Mouse (Mus musculus): Measurements from ENCODE around the gene Zbtb32. TPM values are rescaled to one million over a fixed set of nuclear protein-coding genes. Genes with fewer than 3 reads are reported as not detected.
A peak's percentile ranks its signal among the peaks of the same experiment; 100 is the strongest.

Zbtb32 gene
- total RNA-seq, 1 experiment: 20.8 TPM

GRCm38 (mm10) chr7:30594510-30595024 is 4.1 kb downstream of the Zbtb32 start:
- no peak overlapping the region for H3K9ac ChIP-seq (ENCODE audit: insufficient read depth, low read depth, low read length, poor library complexity, severe bottlenecking)
- H3K36me3 ChIP-seq (ENCODE audit: control insufficient read depth, insufficient read depth, low read length, poor library complexity, severe bottlenecking): no peaks in the 10 kb centered on the region
- in situ Hi-C loops (cut with MboI; ENCODE audit: low sequenced_read_pairs in 2 of 2, unreplicated experiment in 2 of 2): no loop called here
- H3K4me3 ChIP-seq (ENCODE audit: insufficient read depth in 1 of 2, low read depth in 1 of 2, low read length in 2 of 2, poor library complexity in 1 of 2, severe bottlenecking in 1 of 2): no peak overlapping the region
- H3K4me1 ChIP-seq (ENCODE audit: control insufficient read depth in 2 of 2, insufficient read depth in 2 of 2, low read length in 2 of 2, poor library complexity in 1 of 2): peaks cover 0 to 24% of the 10 kb centered on the region in 2 experiments
- H3K9me3 ChIP-seq (ENCODE audit: control insufficient read depth, insufficient read depth, low read depth, low read length): no peaks in the 10 kb centered on the region
- TF ChIP-seq MAFK (IDR thresholded peaks at IDR 0.05; ENCODE audit: insufficient read depth, low read depth, low read length) (no peak), ZC3H11A (IDR thresholded peaks at IDR 0.05; ENCODE audit: borderline replicate concordance, low read depth, low read length) (no peak)
- DNase-seq (ENCODE audit: low read depth, low spot score): no peak
- H3K27ac ChIP-seq (ENCODE audit: insufficient read depth, low read depth, low read length, poor library complexity, severe bottlenecking): no peak overlapping the region

GRCm38 (mm10) chr7:30593579-30594509 is 4.9 kb downstream of the Zbtb32 start:
- TF ChIP-seq HCFC1 (IDR thresholded peaks at IDR 0.05; ENCODE audit: borderline replicate concordance, insufficient read depth, low read length) (no peak), ZC3H11A (IDR thresholded peaks at IDR 0.05; ENCODE audit: borderline replicate concordance, low read depth, low read length) (no peak), ZNF384 (IDR thresholded peaks at IDR 0.05; ENCODE audit: low read depth, low read length) (no peak), CHD2 (IDR thresholded peaks at IDR 0.05; ENCODE audit: low read depth, low read length) (no peak), MAFK (IDR thresholded peaks at IDR 0.05; ENCODE audit: insufficient read depth, low read depth, low read length) (no peak)
- Histone ChIP-seq H3K9ac (ENCODE audit: insufficient read depth, low read depth, low read length, poor library complexity, severe bottlenecking) (no peak overlapping the region), H3K36me3 (ENCODE audit: control insufficient read depth, insufficient read depth, low read length, poor library complexity, severe bottlenecking) (no peaks in the 10 kb centered on the region), H3K4me3 (ENCODE audit: insufficient read depth in 1 of 2, low read depth in 1 of 2, low read length in 2 of 2, poor library complexity in 1 of 2, severe bottlenecking in 1 of 2) (no peak overlapping the region), H3K9me3 (ENCODE audit: control insufficient read depth, insufficient read depth, low read depth, low read length) (no peaks in the 10 kb centered on the region), H3K27ac (ENCODE audit: insufficient read depth, low read depth, low read length, poor library complexity, severe bottlenecking) (no peak overlapping the region), H3K4me1 (ENCODE audit: control insufficient read depth in 2 of 2, insufficient read depth in 2 of 2, low read length in 2 of 2, poor library complexity in 1 of 2) (peaks cover 0 to 24% of the 10 kb centered on the region in 2 experiments; a peak in 3 of 4 replicates)
- in situ Hi-C loops (cut with MboI; ENCODE audit: low sequenced_read_pairs in 2 of 2, unreplicated experiment in 2 of 2): no loop called here
- no peak for DNase-seq (ENCODE audit: low read depth, low spot score)

- Histone ChIP-seq H3K36me3 (ENCODE audit: control insufficient read depth, insufficient read depth, low read length, poor library complexity, severe bottlenecking) (no peaks in the 10 kb centered on the region), H3K4me3 (ENCODE audit: insufficient read depth in 1 of 2, low read depth in 1 of 2, low read length in 2 of 2, poor library complexity in 1 of 2, severe bottlenecking in 1 of 2) (0 out of 4 replicates have a peak overlapping the region, but pooled peaks of 1 of the 2 experiments have one; percentile 10), H3K4me1 (ENCODE audit: control insufficient read depth in 2 of 2, insufficient read depth in 2 of 2, low read length in 2 of 2, poor library complexity in 1 of 2) (peaks cover 0 to 24% of the 10 kb centered on the region in 2 experiments; a peak in 3 of 4 replicates), H3K27ac (ENCODE audit: insufficient read depth, low read depth, low read length, poor library complexity, severe bottlenecking) (no peak overlapping the region), H3K9me3 (ENCODE audit: control insufficient read depth, insufficient read depth, low read depth, low read length) (no peaks in the 10 kb centered on the region), H3K9ac (ENCODE audit: insufficient read depth, low read depth, low read length, poor library complexity, severe bottlenecking) (no peak overlapping the region)
- TF ChIP-seq MAFK (IDR thresholded peaks at IDR 0.05; ENCODE audit: insufficient read depth, low read depth, low read length) (no peak), HCFC1 (IDR thresholded peaks at IDR 0.05; ENCODE audit: borderline replicate concordance, insufficient read depth, low read length) (no peak), ZNF384 (IDR thresholded peaks at IDR 0.05; ENCODE audit: low read depth, low read length) (no peak), CHD2 (IDR thresholded peaks at IDR 0.05; ENCODE audit: low read depth, low read length) (no peak), ZC3H11A (IDR thresholded peaks at IDR 0.05; ENCODE audit: borderline replicate concordance, low read depth, low read length) (no peak)
- in situ Hi-C loops (cut with MboI; ENCODE audit: low sequenced_read_pairs in 2 of 2, unreplicated experiment in 2 of 2): no loop called here
- DNase-seq (ENCODE audit: low read depth, low spot score): no peak
Measured at GRCm38 (mm10) chr7:30592772-30593423, 5.8 kb downstream of the Zbtb32 start.

GRCm38 (mm10) chr7:30591605-30591951 is 7.1 kb downstream of the Zbtb32 start:
- Histone ChIP-seq H3K4me1 (ENCODE audit: control insufficient read depth in 2 of 2, insufficient read depth in 2 of 2, low read length in 2 of 2, poor library complexity in 1 of 2) (peaks cover 4 to 30% of the 10 kb centered on the region in 2 experiments), H3K27ac (ENCODE audit: insufficient read depth, low read depth, low read length, poor library complexity, severe bottlenecking) (no peak overlapping the region), H3K9ac (ENCODE audit: insufficient read depth, low read depth, low read length, poor library complexity, severe bottlenecking) (peak overlapping the region; percentile 17; the same call in 1 of the 2 replicates), H3K36me3 (ENCODE audit: control insufficient read depth, insufficient read depth, low read length, poor library complexity, severe bottlenecking) (peaks cover 3% of the 10 kb centered on the region), H3K4me3 (ENCODE audit: insufficient read depth in 1 of 2, low read depth in 1 of 2, low read length in 2 of 2, poor library complexity in 1 of 2, severe bottlenecking in 1 of 2) (no peak overlapping the region), H3K9me3 (ENCODE audit: control insufficient read depth, insufficient read depth, low read depth, low read length) (no peaks in the 10 kb centered on the region)
- no peak for DNase-seq (ENCODE audit: low read depth, low spot score)
- in situ Hi-C loops (cut with MboI; ENCODE audit: low sequenced_read_pairs in 2 of 2, unreplicated experiment in 2 of 2): no loop called here
- TF ChIP-seq ZNF384 (IDR thresholded peaks at IDR 0.05; ENCODE audit: low read depth, low read length) (no peak), HCFC1 (IDR thresholded peaks at IDR 0.05; ENCODE audit: borderline replicate concordance, insufficient read depth, low read length) (no peak), MAFK (IDR thresholded peaks at IDR 0.05; ENCODE audit: insufficient read depth, low read depth, low read length) (no peak), ZC3H11A (IDR thresholded peaks at IDR 0.05; ENCODE audit: borderline replicate concordance, low read depth, low read length) (no peak), CHD2 (IDR thresholded peaks at IDR 0.05; ENCODE audit: low read depth, low read length) (no peak)

Data from ES-E14 (cell line).